Mouse (Mus musculus) stomach, embryonic 16.5 days (tissue): ENCODE measurements around the gene Kbtbd12. TPM values are rescaled to one million over a fixed set of nuclear protein-coding genes. Genes with fewer than 3 reads are reported as not detected.

Experiments
- ATAC-seq: fragments of 200-750 bp; cut with Nextera tagmentation; 2 replicates; pipeline ENCODE4 v1.8.0; 2017; ENCODE audit warnings: moderate number of reproducible peaks, moderate TSS enrichment; ENCODE audit not compliant: insufficient read depth, low FRiP score
- H3K27ac ChIP-seq: fragments of 300-500 bp; sonication (generic); 2 replicates; pipeline ENCODE4 v1.5.1; 2014; ENCODE audit warnings: low read length
- H3K27me3 ChIP-seq: fragments of 300-500 bp; sonication (generic); 2 replicates; pipeline ENCODE4 v1.6.1; 2014; ENCODE audit warnings: low read length, control low read depth, mixed read lengths; ENCODE audit not compliant: control insufficient read depth, insufficient read depth
- H3K36me3 ChIP-seq: fragments of 300-500 bp; sonication (generic); 2 replicates; pipeline ENCODE4 v1.6.1; 2014; ENCODE audit warnings: low read length; ENCODE audit not compliant: control insufficient read depth, insufficient read depth
- H3K4me1 ChIP-seq: fragments of 300-500 bp; sonication (generic); 2 replicates; pipeline ENCODE4 v1.6.1; 2014; ENCODE audit warnings: low read length, control low read depth, mixed read lengths; ENCODE audit not compliant: control insufficient read depth, insufficient read depth
- H3K4me2 ChIP-seq: fragments of 300-500 bp; sonication (generic); 2 replicates; pipeline ENCODE4 v1.6.1; 2014; ENCODE audit warnings: low read depth, low read length, mixed read lengths
- H3K4me3 ChIP-seq: fragments of 300-500 bp; sonication (generic); replicated peaks from 2 replicates; pipeline ENCODE4 v1.5.1; 2014; ENCODE audit warnings: mild to moderate bottlenecking, low read length
- H3K9ac ChIP-seq: fragments of 300-500 bp; sonication (generic); 2 replicates; pipeline ENCODE4 v1.6.1; 2014; ENCODE audit warnings: low read length
- H3K9me3 ChIP-seq: fragments of 300-500 bp; sonication (generic); replicated peaks from 2 replicates; pipeline ENCODE4 v1.6.1; 2016; ENCODE audit warnings: low read length, control low read depth; ENCODE audit not compliant: control insufficient read depth
- WGBS: fragments of 180-500 bp; shearing (Covaris S2); extraction: QIAGEN DNeasy Blood & Tissue Kit; methylation state at CpG from one replicate; pipeline ENCODE4 v1.1.7; 2014; 5-methylcytosine and 5-hydroxymethylcytosine counted together
- polyA plus RNA-seq: library from polyadenylated mRNA; unstranded; fragments of >200 nt; fragmentation: Nextera tagmentation; extraction: Ambion mirVana; gene quantifications from 2 replicates; pipeline ENCODE4 v1.2.1, GENCODE M21; 2015

The Kbtbd12 gene
- polyA plus RNA-seq, 1 experiment from 2014 or later: 1.7 TPM

GRCm38 (mm10) chr6:88503044-88503443, 134.7 kb downstream of the Kbtbd12 start:
- peaks cover 43% of the 10 kb centered on the region for H3K36me3 ChIP-seq
- 85% methylated on average over 4 of the region's 4 CpGs for WGBS
- no peaks in the 10 kb centered on the region for H3K9me3 ChIP-seq
- peaks cover 6% of the 10 kb centered on the region; the same call in 1 of the 2 replicates for H3K4me1 ChIP-seq
- no peak overlapping the region for H3K4me3 ChIP-seq
- ATAC-seq: no peak; the same call in 1 of the 2 replicates
- no peak overlapping the region for H3K9ac ChIP-seq
- no peak overlapping the region for H3K4me2 ChIP-seq
- H3K27ac ChIP-seq: no peak overlapping the region
- H3K27me3 ChIP-seq: no peaks in the 10 kb centered on the region

GRCm38 (mm10) chr6:88502030-88502970, 135.4 kb downstream of the Kbtbd12 start:
- Histone ChIP-seq H3K27me3 (no peaks in the 10 kb centered on the region), H3K36me3 (peaks cover 47% of the 10 kb centered on the region), H3K27ac (no peak overlapping the region), H3K9ac (no peak overlapping the region), H3K9me3 (no peaks in the 10 kb centered on the region), H3K4me3 (no peak overlapping the region), H3K4me2 (no peak overlapping the region), H3K4me1 (peaks cover 6% of the 10 kb centered on the region; the same call in 1 of the 2 replicates)
- 67% methylated on average over 13 of the region's 13 CpGs for WGBS
- no peak for ATAC-seq

GRCm38 (mm10) chr6:88500405-88500767, 137.4 kb downstream of the Kbtbd12 start:
- 6% methylated on average over 3 of the region's 3 CpGs for WGBS
- Histone ChIP-seq H3K9ac (peak overlapping the region; percentile 78), H3K4me2 (peak overlapping the region; percentile 96), H3K9me3 (no peaks in the 10 kb centered on the region), H3K4me1 (peaks cover 6% of the 10 kb centered on the region; the same call in 1 of the 2 replicates), H3K27ac (no peak overlapping the region), H3K4me3 (peak overlapping the region; percentile 62), H3K27me3 (no peaks in the 10 kb centered on the region), H3K36me3 (peaks cover 34% of the 10 kb centered on the region)
- 0 out of 2 replicates have a peak, but pooled peaks have one; percentile 3 for ATAC-seq

- WGBS: 3% methylated on average over 76 of the region's 76 CpGs
- Histone ChIP-seq H3K9ac (peak overlapping the region; percentile 78), H3K27me3 (no peaks in the 10 kb centered on the region), H3K4me3 (peak overlapping the region; percentile 62), H3K36me3 (peaks cover 28% of the 10 kb centered on the region), H3K9me3 (no peaks in the 10 kb centered on the region), H3K4me2 (peak overlapping the region; percentile 96), H3K27ac (no peak overlapping the region), H3K4me1 (peaks cover 6% of the 10 kb centered on the region; the same call in 1 of the 2 replicates)
- peak; percentile 72 for ATAC-seq
These were observed 138.0 kb downstream of the Kbtbd12 start for GRCm38 (mm10) chr6:88499481-88500404.

Other genes with a start within 250 kb of the Kbtbd12 start
- gene Eefsec, start 191.4 kb downstream of the Kbtbd12 start, polyA plus RNA-seq: 29.7 and 37.5 TPM in 2 replicates
- 97.9 and 106 TPM in 2 replicates for gene Ruvbl1, start 172.5 kb downstream of the Kbtbd12 start, polyA plus RNA-seq
- 283 and 303 TPM in 2 replicates for gene Sec61a1, start 119.0 kb downstream of the Kbtbd12 start, polyA plus RNA-seq
- 121 and 125 TPM in 2 replicates for gene Mgll, start 86.5 kb upstream of the Kbtbd12 start, polyA plus RNA-seq
- gene Abtb1, start 204.0 kb upstream of the Kbtbd12 start, polyA plus RNA-seq: 31.2 and 36.1 TPM in 2 replicates
- 34.4 and 38.4 TPM in 2 replicates for gene Podxl2, start 237.1 kb upstream of the Kbtbd12 start, polyA plus RNA-seq